Mouse (Mus musculus) cerebellum, adult 11-12 months (tissue): ENCODE measurements around the gene Fkbpl.

Experiments
- DNase-seq: peaks from one replicate; pipeline ENCODE4 v3.0.0; 2022

The Fkbpl gene

GRCm38 (mm10) chr17:34670235-34670634 is 25.7 kb downstream of the Fkbpl start, which contains the start of gene Tnxb:
TSS of gene Tnxb (plus strand) at chr17:34670535.
- DNase-seq, result no peak

- DNase-seq, result no peak
These were observed 26.8 kb downstream of the Fkbpl start for GRCm38 (mm10) chr17:34671151-34672066.

DNA sequence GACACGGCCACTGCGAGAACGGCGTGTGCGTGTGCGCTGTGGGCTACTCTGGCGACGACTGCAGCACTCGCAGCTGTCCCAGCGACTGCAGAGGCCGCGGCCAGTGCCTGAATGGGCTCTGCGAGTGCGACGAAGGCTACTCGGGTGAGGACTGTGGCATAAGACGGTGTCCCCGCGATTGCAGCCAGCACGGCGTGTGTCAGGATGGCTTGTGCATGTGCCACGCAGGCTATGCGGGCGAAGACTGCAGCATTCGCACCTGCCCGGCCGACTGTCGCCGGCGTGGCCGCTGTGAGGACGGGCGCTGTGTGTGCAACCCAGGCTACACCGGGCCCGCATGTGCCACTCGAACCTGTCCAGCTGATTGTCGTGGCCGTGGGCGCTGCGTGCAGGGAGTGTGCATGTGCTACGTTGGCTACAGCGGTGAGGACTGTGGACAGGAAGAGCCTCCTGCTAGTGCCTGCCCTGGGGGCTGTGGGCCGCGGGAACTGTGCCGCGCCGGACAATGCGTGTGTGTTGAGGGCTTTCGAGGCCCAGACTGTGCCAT is 27.8 kb downstream of the Fkbpl start:
- DNase-seq, result no peak

DNA sequence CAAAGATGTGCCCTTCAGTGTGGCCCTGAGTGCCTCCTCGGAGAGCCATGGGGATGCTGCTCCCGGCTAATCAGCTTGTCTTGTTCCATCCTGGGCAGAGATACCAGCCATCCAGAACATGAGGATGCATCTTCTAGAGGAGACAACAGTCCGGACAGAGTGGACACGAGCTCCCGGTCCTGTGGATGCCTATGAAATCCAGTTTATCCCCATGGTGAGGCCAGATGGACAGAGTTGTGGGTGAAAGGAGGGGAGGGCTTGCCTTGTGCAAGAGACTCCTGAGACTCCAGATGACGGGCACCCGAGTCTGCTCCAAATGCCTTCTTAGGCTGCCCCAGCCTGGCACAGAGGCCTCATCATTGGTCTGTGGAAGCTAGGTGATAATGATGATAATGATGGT is 28.6 kb downstream of the Fkbpl start:
- DNase-seq, result no peak

GRCm38 (mm10) chr17:34674524-34675204 is 30.1 kb downstream of the Fkbpl start:
- no peak for DNase-seq

GRCm38 (mm10) chr17:34675205-34676092 is 30.9 kb downstream of the Fkbpl start:
- no peak for DNase-seq

GRCm38 (mm10) chr17:34676093-34676460 is 31.5 kb downstream of the Fkbpl start:
- DNase-seq, result no peak

- no peak for DNase-seq
These were observed 32.1 kb downstream of the Fkbpl start for GRCm38 (mm10) chr17:34676671-34677070.

DNA sequence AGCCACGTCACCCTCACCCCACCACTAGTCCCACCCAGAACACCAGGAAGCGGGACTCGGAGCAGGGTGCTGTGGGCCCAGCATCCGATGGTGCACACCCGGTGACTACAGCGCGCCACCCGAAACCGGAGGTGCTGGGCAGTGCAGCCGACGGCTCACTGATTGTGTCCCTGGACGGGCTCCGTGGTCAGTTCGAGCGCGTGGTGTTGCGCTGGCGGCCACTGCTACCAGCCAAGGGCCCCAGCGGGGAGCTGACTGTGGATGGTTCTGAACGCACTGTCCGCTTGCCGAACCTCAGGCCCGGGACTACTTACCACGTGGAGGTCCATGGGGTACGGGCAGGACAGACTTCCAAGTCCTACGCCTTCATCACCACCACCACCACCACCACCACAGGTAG is 35.6 kb downstream of the Fkbpl start:
- no peak for DNase-seq

DNA sequence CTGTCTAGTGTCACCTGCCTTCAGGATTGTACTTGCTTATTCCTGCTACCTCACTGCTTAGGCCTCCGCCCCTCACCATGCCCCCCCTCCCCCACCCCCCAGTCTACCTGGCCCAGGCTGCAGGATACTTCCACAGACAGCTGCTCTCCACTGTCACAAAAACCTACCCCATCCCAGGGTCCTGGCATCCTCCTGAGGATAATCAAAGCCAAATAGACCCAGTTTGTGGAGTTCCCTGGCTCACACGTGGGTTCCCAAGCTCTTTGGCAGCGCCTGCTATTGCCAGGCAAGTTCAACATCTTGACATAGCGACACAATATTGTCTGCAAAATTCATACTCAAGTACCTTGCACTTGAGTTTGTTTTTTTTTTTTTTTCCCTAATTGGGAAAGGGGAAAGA is 36.1 kb downstream of the Fkbpl start:
- DNase-seq, result no peak

DNA sequence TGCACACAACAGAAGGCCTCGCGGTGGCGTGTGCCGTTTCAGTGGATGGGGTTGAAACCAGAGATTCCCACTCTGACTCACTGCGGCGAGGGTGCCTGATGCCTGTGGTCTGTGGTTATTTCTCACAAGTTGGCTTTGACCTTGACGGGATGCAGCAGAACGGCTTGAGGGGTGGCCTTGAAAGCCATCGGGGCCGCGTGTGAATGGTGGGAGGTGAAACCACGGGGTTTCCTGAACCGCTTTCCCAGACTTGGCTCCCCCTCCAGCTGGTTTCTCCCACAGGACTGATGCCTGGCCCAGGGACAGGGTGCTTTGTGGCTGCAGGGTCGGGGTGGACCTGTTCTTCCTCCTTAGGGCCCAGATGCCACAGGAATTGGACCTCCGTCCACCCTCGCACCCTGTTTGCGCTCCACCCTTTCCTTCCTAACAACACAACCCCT is 36.6 kb downstream of the Fkbpl start:
- no peak for DNase-seq

- DNase-seq, result no peak
These were observed 37.4 kb downstream of the Fkbpl start for GRCm38 (mm10) chr17:34681881-34682536.

- no peak for DNase-seq
These were observed 38.6 kb downstream of the Fkbpl start for GRCm38 (mm10) chr17:34683179-34683578.

DNA sequence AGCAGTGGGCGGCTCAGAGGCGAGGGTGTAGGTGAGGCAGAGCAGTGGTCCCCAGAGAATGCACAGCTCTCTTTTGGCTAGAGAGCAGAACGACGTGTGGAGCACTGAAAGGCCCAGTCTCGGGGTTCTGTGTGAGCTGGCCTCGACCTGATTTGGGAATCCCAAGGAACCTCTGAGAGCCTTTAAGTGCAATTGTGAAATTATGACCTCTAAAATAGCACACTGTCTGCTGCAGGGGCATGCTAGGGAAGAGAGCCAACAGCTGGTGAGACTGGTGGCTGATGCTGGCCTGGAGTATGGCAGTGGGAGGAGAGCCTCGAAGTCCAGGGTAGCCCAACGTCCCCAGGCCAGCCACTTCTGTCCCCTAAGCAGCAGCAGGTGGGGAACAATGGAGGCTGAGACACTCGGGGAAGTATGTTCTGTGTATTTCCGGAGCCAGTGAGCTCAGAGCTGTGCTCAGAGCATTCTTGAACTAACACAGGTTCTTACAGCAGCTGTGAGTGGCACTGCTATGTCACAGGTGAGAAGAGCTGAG is 39.2 kb downstream of the Fkbpl start:
- no peak for DNase-seq

DNA sequence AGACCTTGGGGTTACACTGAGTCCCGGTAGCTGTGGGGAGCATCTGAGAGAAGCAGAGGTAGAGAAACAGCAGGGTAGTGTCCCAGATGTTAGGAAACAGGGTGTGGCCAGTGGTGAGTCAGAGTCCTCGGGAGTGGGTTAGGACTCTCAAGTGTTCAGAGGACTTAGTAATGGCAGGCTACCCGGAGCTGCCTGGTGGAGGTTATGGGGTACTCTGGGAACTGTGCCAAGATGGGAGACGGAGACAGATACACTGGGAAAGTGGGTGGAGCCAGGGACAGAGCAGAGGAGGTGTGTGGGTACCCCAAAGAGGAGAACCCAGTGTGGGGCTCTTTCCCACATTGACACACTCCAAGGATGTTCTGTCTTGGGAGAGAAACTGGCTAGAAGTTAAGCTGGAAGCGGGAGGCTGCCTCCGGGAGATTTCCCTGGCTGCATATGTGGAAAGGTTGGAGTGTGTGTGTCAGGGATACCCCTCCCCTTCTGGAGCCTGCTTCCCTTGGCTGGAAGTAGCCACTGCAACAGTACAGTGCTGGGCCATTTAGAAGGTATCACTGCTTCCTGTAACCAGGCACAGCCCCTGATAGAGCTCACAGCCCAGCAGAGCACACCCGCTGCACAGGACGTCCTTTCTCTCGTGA is 39.8 kb downstream of the Fkbpl start:
- no peak for DNase-seq

GRCm38 (mm10) chr17:34685120-34686110 is 40.9 kb downstream of the Fkbpl start:
- DNase-seq, result no peak

DNA sequence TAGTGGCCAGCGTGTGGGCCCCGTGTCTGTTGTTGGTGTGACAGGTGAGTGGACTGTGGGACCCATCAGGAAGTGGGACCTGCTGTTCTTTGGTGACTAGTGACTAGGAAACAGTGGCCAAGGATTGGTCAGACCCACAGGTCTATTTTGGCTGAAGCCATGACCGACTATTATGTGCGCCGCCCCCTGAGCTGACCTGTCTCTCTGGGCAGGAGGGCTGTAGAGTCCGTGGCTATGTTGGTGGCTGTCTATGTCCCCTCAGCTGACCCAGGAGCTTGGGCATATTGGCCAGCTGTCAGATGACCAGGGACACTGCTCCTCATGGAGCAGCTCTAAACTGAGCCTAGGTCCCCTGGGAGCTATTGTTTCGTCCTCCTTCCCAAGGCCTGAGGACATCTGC is 44.3 kb downstream of the Fkbpl start:
- DNase-seq, result no peak

DNA sequence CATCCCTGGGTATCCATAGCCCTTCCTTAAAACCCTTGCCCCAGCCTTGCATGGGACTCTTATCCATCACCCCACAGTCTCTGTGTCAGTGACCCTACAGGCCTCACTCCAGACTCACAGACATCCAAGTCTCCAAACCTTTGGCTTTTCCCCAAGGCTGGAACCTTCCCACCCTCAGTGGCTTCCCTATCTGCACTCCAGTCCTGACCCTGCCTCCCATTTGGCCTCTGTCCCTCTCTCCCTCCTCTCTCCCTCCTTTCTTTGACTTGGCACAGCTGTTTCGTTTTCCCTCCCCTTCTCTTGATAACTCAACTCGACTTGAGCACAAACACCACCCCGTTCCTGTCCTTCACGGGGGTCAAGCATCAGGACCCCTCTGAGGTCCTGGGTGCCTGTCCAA is 45.9 kb downstream of the Fkbpl start:
- DNase-seq, result no peak

DNA sequence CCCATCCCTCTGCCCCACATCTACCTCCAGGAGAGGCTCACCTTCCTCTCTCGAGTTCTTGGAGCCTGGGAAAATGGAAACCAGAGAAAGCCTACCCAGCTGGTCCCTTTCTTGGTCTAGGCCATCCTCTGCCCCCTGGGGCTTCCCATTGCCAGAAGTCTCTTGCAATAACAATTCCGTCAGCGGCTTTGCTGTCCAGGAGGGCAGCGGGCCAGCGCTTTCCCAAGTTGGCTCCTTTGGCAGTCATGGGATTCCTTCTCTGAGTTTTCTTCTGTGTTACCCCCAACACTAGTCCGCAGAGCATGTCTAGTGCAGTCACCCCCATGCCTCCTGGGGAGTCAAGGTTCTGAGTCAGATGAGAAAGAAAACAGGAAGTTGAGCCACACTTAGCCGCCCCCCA is 48.3 kb downstream of the Fkbpl start:
- no peak for DNase-seq
